Mouse (Mus musculus) left cerebral cortex, adult 8-10 months (tissue): ENCODE results near the gene Slc12a5. TPM values are rescaled to one million over a fixed set of nuclear protein-coding genes. Genes with fewer than 3 reads are reported as not detected.

ENCODE experiments used
- DNase-seq, 2 experiments: peaks; one replicate each; pipeline ENCODE4 v3.0.0; 2022; ENCODE audit warnings: low spot score in 2 of 2
- total RNA-seq, 4 experiments: library from RNA; stranded (reverse); gene quantifications; 2 replicates each; pipeline ENCODE4 v1.2.4; 2022

Slc12a5 gene
- total RNA-seq, 4 experiments from 2014 or later = 509 to 530 (median 524) TPM

DNA sequence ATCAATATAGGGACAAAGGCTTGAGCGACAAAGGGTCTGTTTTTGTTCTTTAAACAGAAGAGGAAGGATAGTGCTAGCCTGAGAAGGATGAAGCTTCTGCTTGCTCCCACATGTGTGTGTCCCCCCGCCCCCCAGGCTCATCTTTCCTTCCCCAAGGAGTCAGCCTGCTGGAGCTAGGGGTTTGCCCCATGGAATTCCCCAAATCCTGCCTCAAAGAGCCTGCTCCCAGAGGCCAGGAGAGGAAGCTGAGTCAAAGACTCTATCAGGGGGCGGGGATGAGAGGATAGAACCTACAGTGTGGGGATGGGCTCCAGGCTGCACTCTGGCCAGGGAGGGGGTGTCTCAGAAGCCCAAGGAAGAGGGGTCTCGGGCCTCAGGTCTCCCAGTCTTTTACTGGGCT lies 13.1 kb upstream of the Slc12a5 start:
- DNase-seq = no peak

DNA sequence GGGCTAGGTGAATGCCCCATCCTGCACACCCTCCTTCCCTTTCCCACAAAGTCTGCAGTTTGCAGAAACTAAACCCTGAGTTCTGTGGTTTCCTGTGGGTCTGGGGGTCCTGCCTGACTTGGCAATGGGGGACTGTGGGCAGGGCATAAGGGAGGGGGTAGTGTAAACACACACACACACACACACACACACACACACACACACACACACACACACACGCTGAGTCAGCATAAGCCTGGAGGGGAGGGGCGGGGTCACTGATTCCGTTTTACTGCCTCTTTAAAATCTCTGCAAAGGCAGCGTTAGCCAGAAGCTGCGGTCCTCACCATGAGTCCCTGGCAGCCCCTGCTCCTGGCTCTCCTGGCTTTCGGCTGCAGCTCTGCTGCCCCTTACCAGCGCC lies 12.7 kb upstream of the Slc12a5 start:
- no peak for DNase-seq

DNA sequence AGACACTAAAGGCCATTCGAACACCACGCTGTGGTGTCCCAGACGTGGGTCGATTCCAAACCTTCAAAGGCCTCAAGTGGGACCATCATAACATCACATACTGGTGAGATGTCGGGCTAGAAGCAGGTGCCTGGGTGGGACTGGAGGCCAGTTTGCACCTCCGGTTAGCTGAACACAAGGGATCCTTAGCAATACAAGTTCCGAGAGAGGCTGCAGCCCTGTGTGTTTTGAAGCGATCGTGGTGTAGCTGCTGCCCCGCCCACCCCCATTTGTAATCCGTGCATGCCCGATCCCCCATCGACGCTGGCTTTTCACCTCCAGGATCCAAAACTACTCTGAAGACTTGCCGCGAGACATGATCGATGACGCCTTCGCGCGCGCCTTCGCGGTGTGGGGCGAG lies 11.6 kb upstream of the Slc12a5 start:
- DNase-seq = no peak

DNA sequence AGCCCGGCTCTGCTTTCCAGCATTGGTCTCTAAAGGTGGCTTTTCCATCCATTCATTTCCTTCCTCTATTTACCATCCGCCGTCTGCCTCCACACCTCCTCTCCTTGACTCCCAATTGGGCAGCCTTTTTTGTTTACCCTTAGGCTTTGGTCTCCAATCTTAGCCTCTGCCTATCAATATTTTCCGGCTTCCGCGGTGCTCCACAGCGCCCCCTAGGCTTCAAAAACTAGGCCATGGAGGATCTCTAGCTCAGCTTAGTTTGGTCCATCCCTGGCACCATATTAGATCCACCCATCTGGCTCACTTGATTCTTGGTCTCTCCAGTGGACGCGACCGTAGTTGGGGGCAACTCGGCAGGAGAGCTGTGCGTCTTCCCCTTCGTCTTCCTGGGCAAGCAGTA lies 10.1 kb upstream of the Slc12a5 start:
- no peak for DNase-seq

DNA sequence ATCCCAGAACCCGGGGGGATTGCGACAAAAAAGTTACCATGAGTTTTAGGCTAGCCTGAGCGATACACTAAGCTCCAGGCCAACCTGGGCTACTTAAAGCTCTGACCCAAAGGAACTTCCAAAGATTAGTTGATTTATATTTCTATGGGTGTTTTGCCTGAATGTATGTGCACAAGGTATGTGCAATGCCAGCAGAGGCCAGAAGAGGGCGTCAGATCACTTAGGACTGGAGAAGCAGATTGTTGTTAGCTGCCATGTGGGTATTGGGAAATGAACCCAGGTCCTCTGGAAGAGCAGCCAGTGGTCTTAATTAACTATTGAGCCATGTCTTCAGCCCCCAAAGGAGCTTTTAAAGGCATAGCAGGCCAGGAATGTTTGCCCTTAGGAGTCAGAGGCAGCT lies 8.9 kb upstream of the Slc12a5 start:
- DNase-seq = no peak

DNA sequence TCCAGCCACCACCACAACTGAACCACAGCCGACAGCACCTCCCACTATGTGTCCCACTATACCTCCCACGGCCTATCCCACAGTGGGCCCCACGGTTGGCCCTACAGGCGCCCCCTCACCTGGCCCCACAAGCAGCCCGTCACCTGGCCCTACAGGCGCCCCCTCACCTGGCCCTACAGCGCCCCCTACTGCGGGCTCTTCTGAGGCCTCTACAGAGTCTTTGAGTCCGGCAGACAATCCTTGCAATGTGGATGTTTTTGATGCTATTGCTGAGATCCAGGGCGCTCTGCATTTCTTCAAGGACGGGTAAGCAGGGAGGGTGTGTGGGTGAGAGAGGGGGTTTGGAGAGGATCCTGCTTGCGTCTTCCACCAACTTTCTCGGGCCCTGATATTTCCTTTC lies 8.2 kb upstream of the Slc12a5 start:
- DNase-seq = no peak

DNA sequence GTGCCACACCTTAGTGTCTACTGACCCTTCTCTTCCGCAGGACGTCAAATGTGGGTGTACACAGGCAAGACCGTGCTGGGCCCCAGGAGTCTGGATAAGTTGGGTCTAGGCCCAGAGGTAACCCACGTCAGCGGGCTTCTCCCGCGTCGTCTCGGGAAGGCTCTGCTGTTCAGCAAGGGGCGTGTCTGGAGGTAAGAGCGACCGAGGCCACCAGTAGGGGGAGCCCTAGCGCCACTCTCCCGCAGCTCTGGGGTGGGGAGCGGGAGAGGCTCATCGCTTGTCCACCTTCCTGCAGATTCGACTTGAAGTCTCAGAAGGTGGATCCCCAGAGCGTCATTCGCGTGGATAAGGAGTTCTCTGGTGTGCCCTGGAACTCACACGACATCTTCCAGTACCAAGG lies 7.4 kb upstream of the Slc12a5 start:
- DNase-seq = no peak

DNA sequence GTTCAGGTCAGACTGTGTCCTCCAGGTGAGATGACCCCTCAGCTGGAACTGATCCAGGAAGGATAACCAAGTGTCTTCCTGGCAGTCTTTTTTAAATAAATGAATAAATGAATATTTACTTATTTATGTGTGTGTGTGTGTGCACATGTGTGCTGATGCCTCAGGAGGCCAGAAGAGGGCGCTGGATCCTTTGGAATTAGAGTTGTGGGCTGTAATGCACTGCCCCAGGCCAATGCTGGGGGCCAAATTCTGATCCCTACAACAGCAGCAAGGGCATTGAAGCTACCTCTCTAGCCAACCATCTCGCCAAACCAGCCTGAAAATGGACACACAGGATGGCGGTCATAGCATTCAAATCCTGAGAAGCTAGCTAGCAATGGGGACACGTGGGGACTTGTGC lies 4.9 kb upstream of the Slc12a5 start:
- no peak for DNase-seq

DNA sequence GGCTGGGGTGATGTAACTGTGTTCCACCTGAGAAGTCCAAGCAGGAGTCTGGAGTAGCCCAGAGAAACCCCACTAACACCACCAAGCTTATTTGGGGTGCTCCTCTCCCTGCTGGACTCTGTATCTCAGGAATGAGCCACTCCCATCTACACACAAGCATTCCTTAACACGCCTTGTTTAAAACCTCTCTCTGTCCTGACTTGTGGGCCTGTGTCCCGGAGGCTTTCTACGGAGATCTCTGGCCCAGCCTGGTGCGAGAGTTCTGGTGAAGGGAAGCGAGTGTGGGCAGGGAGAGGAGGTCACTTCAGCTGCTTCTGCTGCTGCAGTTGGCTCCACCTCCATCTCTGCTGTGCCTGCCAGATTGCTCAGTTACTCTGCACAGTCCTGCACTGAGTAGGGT lies 4.4 kb upstream of the Slc12a5 start:
- no peak for DNase-seq

DNA sequence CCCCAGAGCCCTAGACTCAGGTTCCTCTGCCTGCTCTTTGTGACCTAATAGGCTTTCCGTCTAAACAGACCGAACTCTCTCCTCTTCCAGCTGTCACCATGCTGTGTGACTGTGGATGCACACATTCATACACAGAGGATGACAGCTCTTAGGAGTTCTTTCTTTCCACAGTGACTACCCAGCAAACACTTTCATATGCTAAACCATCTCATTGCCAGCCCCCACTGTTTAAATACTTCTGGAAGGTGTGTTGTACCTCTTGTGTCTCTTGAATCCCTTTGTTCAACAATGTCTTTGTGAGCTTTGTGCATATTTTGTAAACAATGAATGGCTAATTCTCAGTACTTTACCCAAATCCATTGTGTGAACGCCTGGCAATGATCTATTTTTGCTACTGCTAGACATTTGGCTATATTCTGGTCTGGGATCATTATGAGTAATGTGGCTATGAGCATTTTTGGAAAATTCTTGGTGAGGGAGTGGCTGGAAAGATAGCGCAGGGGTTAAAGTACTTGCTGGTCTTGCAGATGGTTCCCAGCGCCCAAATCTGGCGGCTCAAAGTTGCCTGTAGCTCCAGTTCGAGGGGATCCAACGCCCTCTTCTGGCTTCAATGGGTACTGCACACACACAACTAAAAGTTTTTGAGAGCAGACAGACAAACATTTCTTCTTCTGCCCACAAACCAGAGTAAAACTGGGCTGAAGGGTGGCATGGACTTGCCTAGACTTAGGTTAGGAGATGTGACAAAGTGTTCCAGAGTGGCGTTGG lies 2.9 kb upstream of the Slc12a5 start:
- no peak for DNase-seq

DNA sequence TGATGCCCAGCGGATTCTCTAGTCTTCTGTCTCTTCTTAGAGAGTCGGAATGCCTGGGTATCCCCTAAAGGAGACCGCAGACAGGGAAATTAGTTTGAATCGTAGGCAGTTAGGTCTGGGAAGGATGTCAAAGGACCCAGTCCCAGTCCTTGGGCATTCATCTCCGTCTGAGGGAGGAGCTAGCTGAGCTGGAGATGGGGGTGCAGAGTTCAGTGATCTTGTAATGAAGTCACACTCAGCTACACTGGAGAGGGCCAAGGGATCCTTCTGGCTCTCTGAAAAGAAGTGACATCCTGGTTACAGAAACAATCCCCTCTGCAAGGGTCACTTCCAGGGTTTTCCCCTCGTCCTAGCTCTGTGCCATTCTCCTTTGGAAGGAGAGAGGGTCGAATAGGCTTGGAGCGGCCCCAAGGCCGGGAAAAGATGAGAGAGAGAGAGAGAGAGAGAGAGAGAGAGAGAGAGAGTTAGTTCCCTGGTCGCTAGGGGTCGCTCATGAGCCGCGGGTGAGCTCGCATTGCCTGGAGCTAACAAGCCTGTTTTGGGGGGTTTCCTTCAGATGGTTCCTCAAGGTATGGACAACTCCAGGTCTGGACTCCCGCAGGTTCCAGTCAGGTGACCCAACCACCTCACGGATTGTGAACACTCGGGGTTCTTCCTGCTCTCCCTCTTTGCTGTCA lies 1.0 kb downstream of the Slc12a5 start:
- peak; percentile 45 to 75 for DNase-seq

DNA sequence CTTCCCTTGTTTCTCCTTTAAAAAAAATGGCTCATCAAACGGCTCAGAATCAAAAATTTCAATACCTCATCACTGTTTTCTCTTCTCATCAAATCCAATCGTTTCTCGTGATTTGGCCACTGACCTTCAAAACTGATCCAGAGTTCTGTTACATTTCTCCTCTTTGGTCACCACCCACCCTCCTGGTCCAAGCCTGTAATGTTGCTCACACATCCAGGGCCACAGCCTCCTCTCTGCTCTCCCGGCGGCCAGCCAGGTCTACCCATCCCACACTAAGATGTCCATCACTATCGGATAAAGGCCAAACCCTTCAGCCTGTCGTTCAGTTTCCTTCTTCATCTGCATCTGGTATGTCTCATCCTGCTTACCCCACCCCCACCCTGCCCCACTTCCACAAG lies 1.6 kb downstream of the Slc12a5 start:
- DNase-seq = no peak

DNA sequence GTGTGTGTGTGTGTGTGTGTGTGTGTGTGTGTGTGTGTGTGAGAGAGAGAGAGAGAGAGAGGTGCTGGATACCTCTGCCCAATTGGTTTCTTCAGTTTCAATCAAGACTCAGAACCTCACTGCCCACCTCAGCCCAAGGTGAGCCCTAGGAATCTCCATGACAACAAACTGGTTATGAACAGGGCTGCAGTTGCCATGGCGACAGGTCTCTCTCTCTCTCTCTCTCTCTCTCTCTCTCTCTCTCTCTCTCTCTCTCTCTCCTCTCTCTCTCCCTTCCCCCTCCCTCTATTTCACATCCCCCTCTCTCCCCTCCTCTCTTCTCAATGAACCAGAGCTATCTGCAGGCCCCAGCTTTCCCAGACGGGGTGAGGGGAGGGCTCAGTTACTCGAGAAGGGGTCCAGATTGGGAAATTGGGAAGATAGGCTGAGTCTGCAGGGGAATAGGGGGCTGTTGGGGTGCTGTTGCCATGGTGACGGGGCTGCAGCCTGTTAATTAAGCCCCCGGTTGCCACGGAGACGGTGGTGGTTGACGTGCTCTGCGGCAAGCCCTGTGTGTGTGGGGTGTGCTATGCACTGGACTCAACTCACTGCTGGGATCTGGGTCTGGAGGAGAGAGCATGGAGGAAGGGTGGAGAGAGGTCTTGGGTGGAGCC lies 3.8 kb downstream of the Slc12a5 start:
- DNase-seq = peak in 1 of 2 experiments; percentile 74

DNA sequence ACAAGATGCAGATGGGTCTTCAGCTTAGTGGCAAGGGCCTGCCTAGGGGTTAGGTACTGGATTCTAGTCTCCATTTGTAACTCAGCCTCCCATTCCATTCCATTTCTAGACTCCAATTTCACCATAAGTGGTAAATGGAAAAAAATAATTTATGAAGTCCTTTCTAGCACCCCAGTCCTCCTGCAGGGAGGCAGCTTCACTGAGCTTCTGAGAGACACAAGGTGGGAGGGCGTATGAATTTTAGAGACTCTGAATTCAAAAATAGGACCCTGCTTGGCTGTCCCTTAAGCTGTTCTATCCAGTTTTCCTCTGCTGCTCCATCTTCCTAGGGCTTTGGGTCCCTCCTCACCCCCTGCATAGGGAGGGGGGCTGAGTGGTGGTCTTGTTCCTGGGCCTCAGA lies 4.4 kb downstream of the Slc12a5 start:
- DNase-seq = no peak

DNA sequence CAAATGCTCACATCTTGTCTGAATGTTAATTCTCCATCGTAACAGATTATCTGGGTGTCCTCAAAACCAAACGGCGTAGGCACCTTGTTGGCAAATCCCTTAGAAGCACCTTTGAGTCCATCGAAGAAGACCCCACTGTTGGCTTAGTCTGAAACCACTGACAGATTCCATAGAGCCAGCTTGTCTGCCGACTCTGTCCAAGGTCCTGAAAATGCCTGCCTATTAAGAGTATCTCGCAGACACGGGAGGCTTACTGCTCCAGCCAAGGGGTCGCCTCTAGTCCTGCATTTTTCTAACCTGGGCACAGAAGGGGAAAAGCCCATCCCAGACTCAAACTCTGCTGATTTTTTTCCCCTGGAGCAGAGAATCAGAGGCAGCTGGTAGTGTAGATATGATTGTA lies 5.8 kb downstream of the Slc12a5 start:
- no peak for DNase-seq

DNA sequence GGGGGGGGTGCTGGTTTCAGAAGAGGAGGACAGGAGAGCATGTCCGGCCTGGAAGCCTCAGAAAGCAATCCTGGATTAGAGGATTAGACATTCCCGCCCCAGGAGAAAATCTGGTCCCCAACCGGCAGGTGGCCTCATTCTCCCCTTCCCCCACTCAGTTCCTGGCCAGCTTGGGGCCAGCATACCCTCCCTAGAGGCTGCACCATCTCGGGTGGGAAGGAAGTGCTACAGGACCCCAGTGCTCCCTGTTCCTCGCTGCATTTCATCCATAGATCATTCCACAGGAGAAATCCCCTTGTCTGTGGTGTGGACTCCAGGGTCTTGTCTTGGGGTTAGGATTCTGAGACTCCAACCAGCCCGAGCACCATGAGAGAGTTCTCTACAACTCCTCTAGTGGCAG lies 6.6 kb downstream of the Slc12a5 start:
- no peak for DNase-seq

DNA sequence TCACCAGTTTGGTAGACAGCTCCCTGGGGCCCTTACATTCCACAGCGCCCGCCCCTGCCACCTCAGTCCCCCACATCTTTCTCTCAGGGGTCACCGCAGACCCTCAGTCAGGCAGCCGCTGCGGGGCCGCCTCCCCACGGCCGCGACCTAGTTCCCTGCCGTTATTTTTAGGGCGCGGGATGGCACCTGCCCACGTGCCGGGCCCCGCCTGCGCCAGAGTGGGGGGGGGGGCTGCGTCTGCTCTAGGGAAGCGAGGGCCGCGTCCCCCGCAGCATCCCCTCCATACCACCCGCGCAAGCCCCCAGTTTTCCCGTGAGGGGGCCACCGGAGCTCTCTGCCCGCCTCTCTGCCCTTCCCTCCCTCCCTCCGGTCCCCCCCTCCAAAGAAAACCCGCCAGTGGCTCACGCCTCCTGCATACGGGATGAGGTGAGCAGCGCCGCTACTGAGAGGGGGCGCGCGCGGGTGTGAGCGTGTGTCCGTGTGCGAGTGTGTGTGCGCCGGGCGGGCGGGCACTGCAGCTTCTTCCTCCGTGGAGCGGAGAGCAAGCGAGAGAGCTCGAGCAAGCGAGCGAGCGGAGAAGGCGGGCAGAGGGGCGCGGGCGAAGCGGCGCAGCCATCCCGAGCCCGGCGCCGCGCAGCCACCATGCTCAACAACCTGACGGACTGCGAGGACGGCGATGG lies 7.3 kb downstream of the Slc12a5 start:
- peak; percentile 51 to 83 for DNase-seq

DNA sequence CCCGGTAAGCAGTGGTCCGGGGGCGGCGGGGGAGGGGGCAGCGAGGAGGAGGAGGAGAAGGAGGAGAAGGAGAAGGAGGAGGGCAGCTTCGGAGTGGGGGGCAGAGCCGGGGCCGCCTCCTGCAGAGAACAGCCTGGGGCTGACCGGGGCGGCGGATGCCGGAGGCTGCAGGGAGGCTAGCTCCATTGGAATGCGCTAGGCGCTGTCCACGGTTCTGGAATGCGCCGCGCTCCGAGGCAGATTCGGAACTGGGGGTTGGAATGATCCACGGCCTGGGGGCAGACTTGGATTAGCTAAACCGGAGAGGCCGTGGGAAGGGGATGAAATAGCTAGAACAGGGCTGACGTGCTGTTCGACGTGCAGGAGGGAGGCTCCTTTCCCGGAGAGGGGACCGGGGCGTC lies 7.8 kb downstream of the Slc12a5 start:
- DNase-seq = peak in 1 of 2 experiments; percentile 52

DNA sequence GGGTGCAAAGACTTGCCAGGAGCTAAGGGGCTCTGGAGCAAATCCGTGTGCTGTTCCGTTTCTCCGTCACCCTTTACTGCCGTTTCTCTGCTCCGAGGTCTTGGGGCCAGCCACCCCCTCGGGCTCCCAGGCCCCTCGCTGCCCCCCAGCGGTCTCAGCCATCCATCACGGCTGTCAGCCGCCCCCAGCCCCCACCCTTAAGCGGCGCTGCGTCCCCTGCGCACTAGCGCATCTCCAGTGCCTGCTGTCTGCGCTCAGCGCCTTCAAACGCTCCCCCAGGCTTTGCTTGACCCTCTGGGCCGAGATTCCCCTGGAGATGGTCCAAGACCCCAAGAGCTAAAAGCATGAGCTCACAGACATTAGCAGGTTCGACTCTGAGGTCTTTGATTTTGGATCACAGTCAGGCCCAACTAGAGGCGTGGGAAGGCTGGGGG lies 8.8 kb downstream of the Slc12a5 start:
- no peak for DNase-seq

DNA sequence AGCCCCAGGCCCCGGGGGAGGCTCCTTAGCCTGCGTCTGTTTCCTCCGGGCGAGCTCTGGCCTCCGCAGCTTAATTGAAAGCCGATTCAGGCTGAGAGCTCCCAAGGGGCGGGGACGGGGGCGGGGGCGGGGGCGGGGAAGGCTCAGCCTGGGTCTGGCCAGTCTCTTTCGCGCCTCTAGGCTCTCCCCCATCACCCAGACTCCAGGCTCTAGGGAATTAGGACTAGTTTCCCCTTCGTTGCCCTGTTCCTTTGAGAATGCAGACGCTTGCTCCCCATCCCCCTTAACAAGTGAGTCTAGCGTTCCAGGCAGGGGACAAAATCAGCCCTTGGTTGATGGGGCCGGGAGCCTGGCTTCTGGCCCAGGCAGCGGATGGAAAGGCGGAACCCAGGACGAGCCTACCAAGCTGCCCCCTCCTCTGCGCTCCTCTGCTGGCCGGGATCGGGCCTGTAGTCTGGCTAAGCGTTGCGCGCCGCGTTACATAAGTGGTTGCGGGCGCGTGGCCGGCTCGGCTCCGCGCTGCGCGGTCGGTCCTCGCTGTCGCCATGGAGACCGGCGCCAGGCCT lies 10.1 kb downstream of the Slc12a5 start:
- DNase-seq = peak; percentile 66 to 70

DNA sequence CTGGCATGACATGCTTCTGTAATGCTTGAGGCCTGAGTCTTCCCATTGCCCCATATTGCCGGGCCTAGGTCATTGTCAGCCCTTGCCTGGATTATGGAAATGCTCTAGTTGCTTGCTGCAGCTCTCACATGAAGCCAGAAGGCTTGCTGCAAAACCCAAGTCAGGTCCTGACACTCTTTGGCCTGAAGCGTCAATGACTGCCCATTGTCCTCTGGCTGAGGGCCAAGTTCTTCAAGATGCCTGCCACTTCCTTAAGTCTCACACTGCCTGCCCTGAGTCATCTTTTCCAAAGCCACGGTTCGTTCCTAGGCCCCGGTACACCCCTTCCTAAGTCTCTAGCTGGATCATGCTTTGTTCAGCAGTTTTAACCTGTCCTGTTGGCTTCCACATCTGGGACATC lies 12.0 kb downstream of the Slc12a5 start:
- DNase-seq = no peak

DNA sequence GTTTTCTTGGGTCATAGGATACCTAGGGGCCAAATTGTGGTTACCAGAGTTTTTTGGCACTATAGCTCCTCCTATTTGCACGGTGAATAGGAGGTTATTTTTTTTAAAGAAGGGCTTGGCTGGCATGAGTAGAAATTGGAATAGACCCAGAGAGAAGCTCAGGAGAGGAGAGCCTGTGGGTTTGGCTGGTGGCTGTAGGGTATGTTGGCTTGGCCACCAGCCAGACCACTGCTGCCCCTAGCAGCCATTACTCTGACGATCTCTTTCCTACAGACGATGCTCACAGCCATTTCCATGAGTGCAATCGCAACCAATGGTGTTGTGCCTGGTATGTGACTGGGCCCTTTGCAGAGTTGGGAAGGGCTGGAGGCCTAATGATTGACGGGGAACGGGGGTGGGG lies 15.0 kb downstream of the Slc12a5 start:
- DNase-seq = no peak
